Mouse (Mus musculus): ENCODE measurements at regions not wholly inside any gene's neighbourhood (a gene's known extent, or its start where the extent isn't known, plus 50 kb on each side); places are given as distances from the start of the nearest gene placed in this dataset.

- no peak for ATAC-seq (ENCODE audit: low FRiP score, low TSS enrichment)
- Histone ChIP-seq H3K27ac (ENCODE audit: low read depth, low read length) (no peak overlapping the region), H3K4me1 (ENCODE audit: control insufficient read depth, insufficient read depth, low read length) (no peaks in the 10 kb centered on the region), H3K4me2 (replicated peaks; ENCODE audit: low read depth, low read length) (no peak overlapping the region), H3K9ac (ENCODE audit: low read depth, low read length) (no peak overlapping the region), H3K36me3 (ENCODE audit: control insufficient read depth, insufficient read depth, low read length) (no peaks in the 10 kb centered on the region), H3K4me3 (ENCODE audit: low read length) (no peak overlapping the region), H3K27me3 (ENCODE audit: control insufficient read depth, insufficient read depth, low read length) (no peaks in the 10 kb centered on the region), H3K9me3 (ENCODE audit: control insufficient read depth, low read length) (no peaks in the 10 kb centered on the region)
- WGBS: 83% methylated on average over 8 of the region's 8 CpGs
Observed at GRCm38 (mm10) chr4:125765171-125765570, 259.2 kb upstream of the Csf3r start.

GRCm38 (mm10) chr4:125777126-125777525 is 247.2 kb upstream of the Csf3r start:
- H3K27ac ChIP-seq (ENCODE audit: low read depth, low read length): no peak overlapping the region
- ATAC-seq (ENCODE audit: low FRiP score, low TSS enrichment): no peak
- no peak overlapping the region for H3K4me3 ChIP-seq (ENCODE audit: low read length)
- H3K9me3 ChIP-seq (ENCODE audit: control insufficient read depth, low read length): no peaks in the 10 kb centered on the region
- no peaks in the 10 kb centered on the region for H3K36me3 ChIP-seq (ENCODE audit: control insufficient read depth, insufficient read depth, low read length)
- peaks cover 3% of the 10 kb centered on the region; the same call in 1 of the 2 replicates for H3K27me3 ChIP-seq (ENCODE audit: control insufficient read depth, insufficient read depth, low read length)
- no peaks in the 10 kb centered on the region for H3K4me1 ChIP-seq (ENCODE audit: control insufficient read depth, insufficient read depth, low read length)
- H3K9ac ChIP-seq (ENCODE audit: low read depth, low read length): no peak overlapping the region
- 91% methylated on average over 4 of the region's 4 CpGs for WGBS
- no peak overlapping the region for H3K4me2 ChIP-seq (replicated peaks; ENCODE audit: low read depth, low read length)

GRCm38 (mm10) chr4:125780113-125780512 is 244.2 kb upstream of the Csf3r start:
- H3K9me3 ChIP-seq (ENCODE audit: control insufficient read depth, low read length): no peaks in the 10 kb centered on the region
- H3K27me3 ChIP-seq (ENCODE audit: control insufficient read depth, insufficient read depth, low read length): peaks cover 3% of the 10 kb centered on the region; the same call in 1 of the 2 replicates
- H3K9ac ChIP-seq (ENCODE audit: low read depth, low read length): no peak overlapping the region
- H3K36me3 ChIP-seq (ENCODE audit: control insufficient read depth, insufficient read depth, low read length): no peaks in the 10 kb centered on the region
- no peaks in the 10 kb centered on the region for H3K4me1 ChIP-seq (ENCODE audit: control insufficient read depth, insufficient read depth, low read length)
- ATAC-seq (ENCODE audit: low FRiP score, low TSS enrichment): no peak
- no peak overlapping the region for H3K4me3 ChIP-seq (ENCODE audit: low read length)
- 52% methylated on average over 4 of the region's 4 CpGs for WGBS
- H3K27ac ChIP-seq (ENCODE audit: low read depth, low read length): no peak overlapping the region
- no peak overlapping the region for H3K4me2 ChIP-seq (replicated peaks; ENCODE audit: low read depth, low read length)

DNA sequence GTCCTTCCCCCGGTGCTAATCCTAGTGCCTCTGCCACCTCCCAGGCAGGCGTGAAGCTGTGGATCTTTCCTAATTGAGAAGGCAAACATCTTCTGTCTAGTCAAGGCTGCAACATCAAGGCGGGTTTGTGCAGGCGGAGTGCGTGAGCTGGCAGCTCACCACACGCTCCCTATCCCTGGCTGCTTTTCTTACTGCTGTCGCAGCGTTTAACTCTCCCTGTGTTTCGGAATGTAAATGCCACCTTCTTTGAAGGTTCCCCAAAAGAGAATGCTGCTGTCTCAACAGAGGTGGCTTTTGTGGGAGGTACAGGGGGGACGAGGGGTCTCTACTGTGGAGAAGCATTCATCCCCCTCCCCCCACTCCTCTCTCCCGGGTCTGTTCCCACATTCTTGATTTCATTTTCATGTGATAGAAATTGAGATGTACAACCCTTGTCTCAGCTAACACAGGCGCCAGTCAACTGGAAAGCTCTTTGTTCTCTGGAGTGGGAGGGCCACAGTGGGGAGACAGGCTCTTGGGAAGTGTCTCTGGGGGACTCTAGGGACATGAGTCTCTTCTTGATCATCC is 243.3 kb upstream of the Csf3r start:
- no peaks in the 10 kb centered on the region for H3K4me1 ChIP-seq (ENCODE audit: control insufficient read depth, insufficient read depth, low read length)
- no peak overlapping the region; the same call in 1 of the 2 replicates for H3K4me2 ChIP-seq (replicated peaks; ENCODE audit: low read depth, low read length)
- 9% methylated on average over 12 of the region's 12 CpGs for WGBS
- no peaks in the 10 kb centered on the region for H3K9me3 ChIP-seq (ENCODE audit: control insufficient read depth, low read length)
- H3K4me3 ChIP-seq (ENCODE audit: low read length): no peak overlapping the region
- no peak for ATAC-seq (ENCODE audit: low FRiP score, low TSS enrichment)
- H3K27ac ChIP-seq (ENCODE audit: low read depth, low read length): no peak overlapping the region
- H3K36me3 ChIP-seq (ENCODE audit: control insufficient read depth, insufficient read depth, low read length): no peaks in the 10 kb centered on the region
- H3K27me3 ChIP-seq (ENCODE audit: control insufficient read depth, insufficient read depth, low read length): peaks cover 3% of the 10 kb centered on the region; the same call in 1 of the 2 replicates
- no peak overlapping the region for H3K9ac ChIP-seq (ENCODE audit: low read depth, low read length)

GRCm38 (mm10) chr4:125782346-125782745 is 242.0 kb upstream of the Csf3r start:
- no peak overlapping the region for H3K4me3 ChIP-seq (ENCODE audit: low read length)
- H3K9ac ChIP-seq (ENCODE audit: low read depth, low read length): no peak overlapping the region
- 78% methylated on average over 3 of the region's 3 CpGs for WGBS
- no peak for ATAC-seq (ENCODE audit: low FRiP score, low TSS enrichment)
- no peaks in the 10 kb centered on the region for H3K36me3 ChIP-seq (ENCODE audit: control insufficient read depth, insufficient read depth, low read length)
- H3K27ac ChIP-seq (ENCODE audit: low read depth, low read length): no peak overlapping the region
- no peaks in the 10 kb centered on the region for H3K9me3 ChIP-seq (ENCODE audit: control insufficient read depth, low read length)
- no peaks in the 10 kb centered on the region for H3K4me1 ChIP-seq (ENCODE audit: control insufficient read depth, insufficient read depth, low read length)
- peaks cover 3% of the 10 kb centered on the region; the same call in 1 of the 2 replicates for H3K27me3 ChIP-seq (ENCODE audit: control insufficient read depth, insufficient read depth, low read length)
- H3K4me2 ChIP-seq (replicated peaks; ENCODE audit: low read depth, low read length): no peak overlapping the region

DNA sequence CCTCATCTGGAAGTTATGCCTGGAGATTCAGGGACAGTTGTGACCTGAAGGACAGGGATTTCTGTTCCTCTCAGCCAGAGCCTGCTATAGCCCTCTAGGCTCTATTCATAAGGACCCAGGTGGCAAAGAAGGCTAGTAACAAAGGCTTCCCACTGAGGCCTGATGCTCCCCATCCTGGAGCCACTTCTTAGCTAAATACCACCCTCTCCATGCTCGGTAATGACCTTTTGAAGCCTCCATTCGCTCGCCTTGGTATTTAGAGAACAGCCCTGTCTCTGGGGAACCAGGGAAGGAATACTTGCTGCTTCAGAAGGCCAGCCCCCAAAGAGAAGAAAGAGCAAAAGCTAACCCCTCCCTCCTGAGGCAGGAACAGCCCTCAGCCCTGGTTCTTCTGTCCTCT is 238.3 kb upstream of the Csf3r start:
- 19% methylated on average over 3 of the region's 3 CpGs for WGBS
- no peak overlapping the region for H3K4me3 ChIP-seq (ENCODE audit: low read length)
- no peak for ATAC-seq (ENCODE audit: low FRiP score, low TSS enrichment)
- peaks cover 2% of the 10 kb centered on the region; the same call in 1 of the 2 replicates for H3K27me3 ChIP-seq (ENCODE audit: control insufficient read depth, insufficient read depth, low read length)
- H3K4me1 ChIP-seq (ENCODE audit: control insufficient read depth, insufficient read depth, low read length): no peaks in the 10 kb centered on the region
- H3K27ac ChIP-seq (ENCODE audit: low read depth, low read length): no peak overlapping the region
- H3K36me3 ChIP-seq (ENCODE audit: control insufficient read depth, insufficient read depth, low read length): no peaks in the 10 kb centered on the region
- no peak overlapping the region for H3K9ac ChIP-seq (ENCODE audit: low read depth, low read length)
- no peaks in the 10 kb centered on the region for H3K9me3 ChIP-seq (ENCODE audit: control insufficient read depth, low read length)
- no peak overlapping the region for H3K4me2 ChIP-seq (replicated peaks; ENCODE audit: low read depth, low read length)

DNA sequence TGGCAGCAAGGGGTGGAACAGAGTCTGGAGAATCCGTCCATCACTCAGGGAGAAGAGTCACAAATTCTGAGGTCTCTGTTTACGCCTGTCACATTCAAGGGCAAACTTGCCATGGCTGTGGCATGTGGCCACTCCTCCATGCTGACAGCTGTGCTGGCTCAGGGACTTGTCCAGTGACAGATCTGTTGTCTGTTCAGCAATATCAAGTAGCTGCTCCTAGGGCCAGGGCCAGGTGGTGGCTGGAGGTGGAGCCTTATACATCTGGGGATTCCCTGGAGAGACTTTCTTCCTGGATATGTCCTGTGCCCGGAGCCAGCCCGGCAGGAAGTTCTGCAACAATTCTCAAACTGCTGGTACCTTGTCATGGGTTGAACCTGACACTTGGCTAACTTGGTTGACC is 229.7 kb upstream of the Csf3r start:
- Histone ChIP-seq H3K9me3 (ENCODE audit: control insufficient read depth, low read length) (no peaks in the 10 kb centered on the region), H3K4me3 (ENCODE audit: low read length) (no peak overlapping the region), H3K27ac (ENCODE audit: low read depth, low read length) (no peak overlapping the region), H3K4me1 (ENCODE audit: control insufficient read depth, insufficient read depth, low read length) (no peaks in the 10 kb centered on the region), H3K36me3 (ENCODE audit: control insufficient read depth, insufficient read depth, low read length) (no peaks in the 10 kb centered on the region), H3K9ac (ENCODE audit: low read depth, low read length) (no peak overlapping the region), H3K27me3 (ENCODE audit: control insufficient read depth, insufficient read depth, low read length) (no peaks in the 10 kb centered on the region), H3K4me2 (replicated peaks; ENCODE audit: low read depth, low read length) (no peak overlapping the region)
- peak; percentile 79 for ATAC-seq (ENCODE audit: low FRiP score, low TSS enrichment)
- WGBS: 53% methylated on average over 4 of the region's 4 CpGs

GRCm38 (mm10) chr4:125807923-125808322 is 216.4 kb upstream of the Csf3r start:
- no peaks in the 10 kb centered on the region for H3K27me3 ChIP-seq (ENCODE audit: control insufficient read depth, insufficient read depth, low read length)
- H3K36me3 ChIP-seq (ENCODE audit: control insufficient read depth, insufficient read depth, low read length): no peaks in the 10 kb centered on the region
- no peak overlapping the region for H3K9ac ChIP-seq (ENCODE audit: low read depth, low read length)
- no peak overlapping the region for H3K4me3 ChIP-seq (ENCODE audit: low read length)
- 94% methylated on average over 4 of the region's 4 CpGs for WGBS
- no peak overlapping the region for H3K27ac ChIP-seq (ENCODE audit: low read depth, low read length)
- H3K9me3 ChIP-seq (ENCODE audit: control insufficient read depth, low read length): no peaks in the 10 kb centered on the region
- 0 out of 2 replicates have a peak, but pooled peaks cover 7% of the 10 kb centered on the region for H3K4me1 ChIP-seq (ENCODE audit: control insufficient read depth, insufficient read depth, low read length)
- H3K4me2 ChIP-seq (replicated peaks; ENCODE audit: low read depth, low read length): no peak overlapping the region
- no peak for ATAC-seq (ENCODE audit: low FRiP score, low TSS enrichment)

DNA sequence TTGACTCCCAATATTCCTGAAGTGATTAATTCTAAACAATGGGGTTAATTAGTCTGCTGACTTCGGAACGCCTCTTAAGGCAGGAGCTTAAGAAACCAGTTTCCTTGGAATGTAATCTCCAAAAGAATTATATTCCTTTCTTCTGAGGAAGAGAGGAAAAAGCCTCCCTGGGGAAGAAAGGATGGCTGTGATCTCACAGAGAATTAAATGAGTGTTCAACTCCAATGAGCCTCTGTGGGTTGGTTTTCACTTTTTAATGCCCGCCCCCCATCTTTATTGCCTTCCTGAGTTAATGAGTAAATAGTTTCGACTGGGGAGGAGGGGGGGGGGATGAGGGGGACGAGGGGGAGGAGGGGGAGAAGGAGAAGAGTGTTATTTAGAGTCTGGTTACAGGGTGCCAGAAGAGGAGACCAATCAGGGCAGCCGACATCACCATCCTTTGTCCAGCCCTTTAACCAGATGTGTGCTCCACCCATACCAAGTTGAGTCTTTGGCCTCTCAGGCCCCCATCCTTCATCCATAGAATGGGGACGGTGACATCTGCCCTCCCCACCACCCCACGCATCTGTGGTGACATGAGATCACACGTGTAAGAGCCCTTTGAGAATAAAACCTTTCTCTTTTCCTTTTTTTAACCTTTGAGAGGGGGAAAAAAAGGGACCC is 214.8 kb upstream of the Csf3r start:
- no peak overlapping the region for H3K9ac ChIP-seq (ENCODE audit: low read depth, low read length)

More for the DNA sequence above, 214.8 kb upstream of the Csf3r start:
- peak; percentile 80 for ATAC-seq (ENCODE audit: low FRiP score, low TSS enrichment)
- Histone ChIP-seq H3K4me3 (ENCODE audit: low read length) (no peak overlapping the region), H3K27ac (ENCODE audit: low read depth, low read length) (no peak overlapping the region), H3K36me3 (ENCODE audit: control insufficient read depth, insufficient read depth, low read length) (no peaks in the 10 kb centered on the region), H3K9me3 (ENCODE audit: control insufficient read depth, low read length) (no peaks in the 10 kb centered on the region), H3K27me3 (ENCODE audit: control insufficient read depth, insufficient read depth, low read length) (no peaks in the 10 kb centered on the region), H3K4me1 (ENCODE audit: control insufficient read depth, insufficient read depth, low read length) (0 out of 2 replicates have a peak, but pooled peaks cover 7% of the 10 kb centered on the region), H3K4me2 (replicated peaks; ENCODE audit: low read depth, low read length) (no peak overlapping the region)
- WGBS: 9% methylated on average over 8 of the region's 9 CpGs
